Mouse (Mus musculus) E14TG2a.4 (cell line): ENCODE results near the gene Tedc1.

Experiments used
- CTCF ChIP-seq: conservative IDR thresholded peaks from 2 replicates; pipeline ENCODE4 v1.5.1; 2014; ENCODE audit warnings: low read length
- POU5F1 ChIP-seq: IDR thresholded peaks from 2 replicates; pipeline ENCODE4 v1.6.1; 2014; ENCODE audit warnings: low read length, borderline replicate concordance

- TF ChIP-seq CTCF (peak; percentile 65), POU5F1 (no peak)
Observed at GRCm38 (mm10) chr12:113155887-113156539, at the start of gene Tedc1.
